Mouse (Mus musculus): ENCODE measurements around the gene Zgrf1.

DNA sequence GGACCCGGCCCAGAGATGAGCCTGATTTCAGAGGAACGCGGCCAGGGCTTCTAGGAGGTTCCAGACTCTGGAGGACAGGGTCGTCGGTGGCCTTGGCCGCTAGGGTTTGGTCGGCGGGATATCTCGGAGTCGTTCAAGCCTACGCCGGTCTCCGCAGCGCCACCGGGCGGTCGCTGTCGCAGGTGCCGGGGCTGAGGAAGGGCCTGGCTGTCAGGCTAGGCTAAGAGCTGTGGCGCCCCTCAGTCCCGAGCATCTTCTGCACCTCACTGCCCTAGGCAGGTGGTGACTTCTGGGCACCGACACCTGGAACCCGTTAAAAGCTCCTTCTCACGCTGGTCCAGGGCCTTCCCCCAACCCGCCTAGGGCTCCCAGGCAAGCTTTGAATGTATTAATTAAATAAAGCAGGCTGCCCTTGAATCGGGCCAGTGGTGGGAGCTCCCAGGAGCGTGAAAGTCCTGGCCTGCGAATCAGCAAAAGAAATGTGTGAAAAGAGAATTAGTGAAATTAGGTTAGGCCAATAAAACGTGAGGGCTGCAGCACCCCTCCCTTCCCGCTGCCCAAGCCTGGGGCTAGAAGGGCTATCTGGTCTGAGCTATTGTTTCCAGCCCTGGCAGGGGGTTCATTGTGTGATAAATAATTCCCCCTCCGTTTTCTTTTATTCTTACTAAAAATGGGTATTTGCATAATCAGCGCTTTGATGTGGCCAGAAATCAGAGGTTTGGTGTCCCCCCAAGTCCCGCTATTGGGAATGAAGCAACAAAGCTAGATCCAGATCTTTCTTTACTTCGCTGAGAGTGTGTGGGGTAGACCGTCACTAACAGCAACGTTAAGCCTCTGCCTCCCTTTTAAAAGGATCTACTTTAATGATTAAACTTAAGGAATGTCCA, 86.8 kb downstream of the Zgrf1 start:
- peak; percentile 68 for TF ChIP-seq CTCF (IDR thresholded peaks at IDR 0.05; ENCODE audit: low read depth)
- no peak for TF ChIP-seq EP300 (optimal IDR thresholded peaks at IDR 0.05)

Measured in stomach, postnatal 0 days (tissue).